Mouse (Mus musculus) CD4-positive naive resting alpha-beta T cell, adult 57 days (primary cell): ENCODE results near the gene Pgap3. TPM values are rescaled to one million over a fixed set of nuclear protein-coding genes. Genes with fewer than 3 reads are reported as not detected.

ENCODE experiments used
- total RNA-seq: library from RNA; stranded (reverse); gene quantifications from one replicate; pipeline ENCODE4 v1.2.4, GENCODE M21; 2023

The Pgap3 gene
- 9.3 TPM for total RNA-seq

GRCm38 (mm10) chr11:98400161-98400726 is at the start of gene Pgap3:
TSS of gene Pgap3 (minus strand) at chr11:98400490.

DNA sequence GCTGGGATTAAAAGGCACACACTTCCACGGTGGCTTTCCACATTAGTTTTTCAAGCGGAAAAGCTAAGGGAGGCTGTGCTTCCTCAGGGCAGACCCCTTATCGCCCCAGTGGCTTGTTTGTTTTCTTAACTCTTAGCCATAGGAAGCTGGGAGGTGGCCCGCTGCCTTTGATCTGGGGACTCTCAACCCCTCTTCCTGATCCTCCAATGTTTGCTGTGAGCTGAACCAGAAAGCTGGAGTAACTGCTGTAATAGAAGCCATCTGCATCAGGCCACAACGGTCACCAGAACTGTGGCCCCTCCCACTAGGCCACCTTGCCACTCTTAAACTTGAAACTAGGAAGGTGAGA is 45.9 kb upstream of the Pgap3 start, which contains the start of gene Grb7:
Gene Grb7 (plus strand): TSS at position 182 of the 349 bp plus-strand sequence.

GRCm38 (mm10) chr11:98438331-98439158 is 38.3 kb upstream of the Pgap3 start, which contains the start of gene Mien1:
TSS of gene Mien1 (minus strand) at chr11:98438991.

DNA sequence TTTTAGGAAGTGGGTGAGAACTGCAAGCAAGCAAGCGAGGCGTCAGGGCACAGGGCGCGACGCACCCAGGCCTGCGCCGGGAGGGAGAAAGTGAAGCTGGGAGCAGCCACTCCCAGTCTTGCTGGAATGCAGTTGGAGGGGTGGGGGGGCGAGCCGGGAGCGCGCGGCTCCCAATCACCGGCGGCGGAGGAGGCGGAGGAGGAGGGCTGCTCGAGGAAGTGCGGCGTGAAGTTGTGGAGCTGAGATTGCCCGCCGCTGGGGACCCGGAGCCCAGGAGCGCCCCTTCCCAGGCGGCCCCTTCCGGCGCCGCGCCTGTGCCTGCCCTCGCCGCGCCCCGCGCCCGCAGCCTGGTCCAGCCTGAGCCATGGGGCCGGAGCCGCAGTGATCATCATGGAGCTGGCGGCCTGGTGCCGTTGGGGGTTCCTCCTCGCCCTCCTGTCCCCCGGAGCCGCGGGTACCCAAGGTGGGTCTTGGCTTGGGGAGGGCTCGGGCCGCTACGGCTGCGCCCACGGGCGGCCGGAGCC is 12.0 kb upstream of the Pgap3 start, which contains the start of gene Erbb2:
Gene Erbb2 (plus strand): TSS at position 198 of the 524 bp plus-strand sequence.

DNA sequence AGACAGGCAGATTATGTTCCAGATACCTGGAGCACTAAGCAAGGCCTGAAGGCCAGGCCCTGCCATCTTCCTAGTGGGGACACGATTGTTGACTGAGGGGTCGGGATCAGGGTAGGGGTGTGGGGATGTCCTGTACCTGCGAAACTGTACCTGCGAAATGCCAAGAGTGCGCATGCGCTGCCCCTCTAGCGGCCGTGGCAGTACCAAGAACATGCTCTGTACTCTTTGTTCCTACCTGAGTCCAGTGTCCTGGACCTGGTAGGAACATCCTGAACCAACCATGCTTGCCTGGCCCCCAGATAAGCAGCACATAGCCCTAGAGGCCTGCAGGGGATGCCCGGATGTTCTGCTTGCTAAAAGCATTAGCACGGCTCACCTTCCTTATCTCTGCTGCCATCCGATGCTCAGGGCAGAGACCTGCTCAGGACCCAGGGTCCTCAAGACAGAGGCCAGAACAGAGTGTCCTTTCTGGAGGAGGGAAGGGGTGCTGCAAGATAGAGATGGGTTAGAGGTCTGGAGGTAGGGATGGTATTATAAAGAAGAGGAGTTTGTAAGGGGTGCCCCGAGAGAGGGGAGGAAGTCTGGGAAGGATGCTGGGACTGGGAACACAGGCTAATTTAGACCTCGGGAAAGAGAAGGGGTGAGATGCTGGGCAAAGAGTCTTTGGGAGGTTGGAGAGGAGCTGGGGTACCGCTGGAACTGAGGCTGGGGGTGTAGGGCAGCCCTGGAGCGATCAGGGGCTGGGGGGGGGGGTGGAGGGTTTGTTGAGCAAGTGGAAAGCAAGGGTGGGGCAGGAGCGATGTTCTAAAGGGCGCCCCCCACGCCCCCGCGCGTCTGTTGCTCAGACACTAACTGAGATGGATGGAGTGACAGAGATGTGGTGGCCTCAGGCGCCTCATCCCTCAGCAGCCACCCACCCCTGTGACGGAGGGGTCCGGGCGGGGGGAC is 14.4 kb downstream of the Pgap3 start, which contains the start of gene Pnmt:
Gene Pnmt (plus strand): TSS at position 813 of the 948 bp plus-strand sequence.

GRCm38 (mm10) chr11:98383261-98384030 is 16.8 kb downstream of the Pgap3 start, which contains the start of gene Tcap:
TSS of gene Tcap (plus strand) at chr11:98383811.

DNA sequence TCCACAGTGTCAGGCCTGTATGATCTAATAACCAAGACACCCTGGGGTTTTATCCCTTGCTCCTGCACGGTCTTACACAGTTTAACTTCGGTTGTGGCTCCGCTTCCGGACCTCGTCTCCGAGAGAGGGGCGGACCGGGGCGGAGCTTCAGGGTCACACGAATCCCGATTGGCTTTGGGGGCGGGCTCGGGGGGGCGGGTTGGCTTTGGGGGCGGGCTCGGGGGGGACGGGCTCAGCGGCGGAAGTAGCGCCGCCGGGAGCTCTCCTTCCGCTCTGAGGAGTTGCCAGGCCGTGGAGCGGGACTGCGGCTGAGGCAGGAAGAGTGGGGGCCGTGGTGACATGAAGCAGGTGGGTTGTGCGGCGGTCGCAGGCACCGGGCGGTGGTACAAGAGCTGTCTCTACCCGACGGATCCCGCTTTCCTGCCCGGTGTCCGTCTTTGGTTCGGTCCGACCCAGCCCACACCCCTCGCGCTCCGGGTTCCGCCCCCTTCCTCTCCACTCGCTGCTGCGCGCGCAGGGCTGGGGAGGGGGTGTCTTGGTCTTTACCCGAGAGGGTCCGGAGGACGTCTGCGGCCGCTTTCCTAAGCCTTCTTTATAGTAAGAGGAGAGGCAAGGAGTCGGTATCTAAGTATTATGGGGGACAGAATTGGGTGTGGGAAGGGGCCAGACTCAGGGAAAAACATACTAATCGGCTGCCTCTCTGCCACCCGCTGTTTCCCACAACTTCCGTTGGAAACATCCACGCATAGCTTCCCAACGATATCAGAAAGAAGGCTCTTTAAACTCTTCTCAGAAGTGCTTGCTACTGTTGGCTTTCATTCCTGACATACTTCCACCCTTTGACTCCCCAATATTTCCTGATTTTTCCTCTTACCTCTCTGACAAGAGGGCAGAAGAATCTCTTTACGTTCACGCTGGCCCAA is 41.9 kb downstream of the Pgap3 start, which contains the start of gene Stard3:
Gene Stard3 (plus strand): TSS at position 208 of the 923 bp plus-strand sequence.

DNA sequence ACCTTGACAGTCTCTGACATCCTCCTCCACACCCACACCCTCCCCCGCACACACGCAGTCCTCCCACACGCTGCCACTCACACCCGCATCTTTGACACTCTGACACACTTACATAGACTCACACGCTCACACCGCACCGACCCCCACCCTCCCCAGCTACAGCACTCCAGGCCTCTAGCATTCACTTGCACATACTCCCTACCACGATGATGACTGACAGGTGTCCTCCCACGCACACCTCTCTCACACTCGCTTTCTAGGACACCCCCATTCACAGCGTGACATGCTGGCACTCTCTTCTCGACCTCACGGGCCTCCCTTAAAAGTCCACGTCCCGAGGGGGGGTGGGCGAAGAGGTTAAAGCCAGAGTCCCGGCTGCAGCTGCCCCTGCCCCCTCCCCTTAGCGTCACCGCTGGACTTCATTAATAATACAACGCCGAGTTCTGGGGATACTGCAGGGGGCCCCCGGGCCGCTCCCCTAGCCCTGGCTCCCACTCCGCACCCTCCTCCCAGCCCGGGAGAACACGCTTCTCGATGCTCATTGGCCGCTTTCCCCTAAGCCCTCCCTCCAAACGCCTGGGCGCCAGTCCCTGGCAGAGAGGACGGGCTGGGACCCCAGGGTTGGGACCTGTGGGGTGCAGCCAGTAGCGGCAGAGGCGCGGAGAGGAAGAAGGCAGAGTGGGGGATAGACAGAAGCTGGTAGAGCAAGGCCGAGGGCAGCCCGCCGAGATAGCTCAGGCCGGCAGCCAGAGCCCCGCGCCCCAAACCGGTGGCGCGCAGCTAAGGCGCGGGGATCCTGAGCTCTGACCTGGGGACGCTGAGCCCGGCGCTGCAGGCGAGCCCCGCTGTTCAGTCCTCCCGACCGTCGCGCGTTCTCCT is 52.0 kb downstream of the Pgap3 start, which contains the start of gene Ppp1r1b:
Gene Ppp1r1b (plus strand): TSS at position 322 of the 879 bp plus-strand sequence.

Other genes starting within 250 kb of the Pgap3 start
- gene Med1, start 207.2 kb downstream of the Pgap3 start, total RNA-seq: 75.6 TPM
- 107 TPM for gene Cdk12, start 197.4 kb downstream of the Pgap3 start, total RNA-seq
- gene Neurod2, start 70.8 kb downstream of the Pgap3 start, total RNA-seq: not detected
- not detected for gene Ppp1r1b, start 52.1 kb downstream of the Pgap3 start, total RNA-seq
- 43.7 TPM for gene Stard3, start 42.1 kb downstream of the Pgap3 start, total RNA-seq
- gene Tcap, start 16.7 kb downstream of the Pgap3 start, total RNA-seq: not detected
- gene Pnmt, start 14.0 kb downstream of the Pgap3 start, total RNA-seq: not detected
- 0.18 TPM for gene Erbb2, start 12.0 kb upstream of the Pgap3 start, total RNA-seq
- gene Mien1, start 38.5 kb upstream of the Pgap3 start, total RNA-seq: 55.7 TPM
- gene Grb7, start 45.9 kb upstream of the Pgap3 start, total RNA-seq: 1.2 TPM
- 133 TPM for gene Ikzf3, start 145.5 kb upstream of the Pgap3 start, total RNA-seq
- 5.8 TPM for gene Zpbp2, start 150.6 kb upstream of the Pgap3 start, total RNA-seq
- 23.7 TPM for gene Ormdl3, start 186.9 kb upstream of the Pgap3 start, total RNA-seq
- gene Lrrc3c, start 197.8 kb upstream of the Pgap3 start, total RNA-seq: not detected
- 23.9 TPM for gene Gm12355, start 225.2 kb upstream of the Pgap3 start, total RNA-seq
- 0.35 TPM for gene Gsdma3, start 225.9 kb upstream of the Pgap3 start, total RNA-seq
- not detected for gene Gsdma2, start 246.3 kb upstream of the Pgap3 start, total RNA-seq